Mouse (Mus musculus): ENCODE data around the gene Lrguk.
A peak's percentile ranks its signal among the peaks of the same experiment; 100 is the strongest.

Gene Lrguk

DNA sequence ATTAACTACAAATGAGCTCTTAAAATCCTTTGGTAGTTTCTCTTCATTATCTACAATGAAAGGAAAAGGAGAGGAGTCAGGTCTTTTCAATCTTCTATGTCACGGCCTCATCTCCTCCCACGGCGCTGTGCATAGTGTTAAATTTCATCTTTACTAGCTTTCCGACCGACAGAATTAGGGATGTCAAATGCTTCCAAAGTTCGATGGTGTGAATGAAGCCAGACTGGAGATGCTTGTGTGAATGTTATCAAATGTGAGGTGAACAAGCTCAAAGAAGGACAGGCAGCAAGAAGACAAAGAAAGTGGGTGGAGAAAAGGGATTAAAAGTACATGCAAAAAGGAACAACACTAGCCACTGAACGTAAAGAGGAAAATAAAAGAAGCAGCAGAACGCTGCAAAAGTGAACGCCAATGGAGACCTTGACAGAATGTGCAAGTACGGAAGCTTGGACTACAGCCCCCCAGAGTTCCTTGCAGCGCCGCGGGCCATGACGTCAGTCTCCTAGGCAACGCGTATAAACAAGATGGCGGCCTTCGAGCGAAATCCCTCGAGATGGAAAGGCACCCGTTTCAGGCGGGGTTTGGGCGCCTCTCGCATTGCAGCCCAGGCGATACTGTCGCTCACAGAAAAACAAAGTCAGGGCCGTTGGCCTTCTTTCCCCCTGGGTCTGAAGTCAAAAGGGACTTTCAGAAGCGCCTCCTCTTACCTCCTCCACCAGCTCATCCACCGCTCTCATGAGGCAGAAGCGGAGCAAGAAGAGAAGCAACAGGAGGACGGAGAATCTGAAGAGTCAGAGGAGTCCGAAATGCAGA is at the start of gene Lrguk:
TSS of gene Lrguk (plus strand) at position 516 of the 813 bp plus-strand sequence.
- peak; percentile 73 to 84 for DNase-seq (ENCODE audit: low spot score in 2 of 2)

DNA sequence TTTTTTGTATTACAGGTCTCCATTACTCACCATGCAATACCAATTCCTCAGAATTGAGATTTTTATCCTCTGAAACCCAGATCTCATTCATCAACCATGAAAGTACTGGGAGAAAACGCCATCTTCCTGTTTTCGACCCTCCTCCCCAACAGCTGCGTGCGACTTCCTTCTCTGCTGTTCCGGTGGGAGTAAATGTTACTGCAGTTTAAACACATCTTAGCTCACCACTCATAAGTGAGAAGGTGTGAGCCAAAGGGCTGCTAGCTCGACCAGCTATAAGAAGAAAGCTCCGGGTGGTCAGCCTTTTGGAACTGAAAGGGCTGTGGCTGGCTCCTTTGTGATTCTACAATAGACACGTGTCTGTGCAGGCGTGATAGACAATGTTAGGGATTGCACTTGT is 46.5 kb upstream of the Lrguk start:
- DNase-seq (ENCODE audit: low spot score in 2 of 2): no peak

DNA sequence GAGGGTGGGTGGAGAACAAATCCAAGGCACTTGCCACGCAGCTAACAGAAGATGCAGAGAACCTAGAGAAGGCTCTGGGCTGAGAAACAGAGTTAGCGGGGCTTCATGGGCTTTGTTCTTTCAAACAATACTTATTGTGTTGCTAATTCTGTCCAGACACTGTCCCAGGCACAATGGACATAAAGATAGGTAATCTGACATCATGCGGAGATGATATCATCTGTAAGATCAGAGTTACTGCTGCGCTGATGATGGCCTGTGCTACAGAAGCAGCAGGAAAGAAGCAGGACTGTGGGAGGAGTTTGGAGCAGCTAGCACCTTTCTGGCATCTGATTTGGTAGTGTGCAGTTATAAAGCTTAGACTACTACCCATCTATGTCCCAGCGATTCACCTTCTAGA is 42.1 kb upstream of the Lrguk start:
- no peak for DNase-seq (ENCODE audit: low spot score in 2 of 2)

DNA sequence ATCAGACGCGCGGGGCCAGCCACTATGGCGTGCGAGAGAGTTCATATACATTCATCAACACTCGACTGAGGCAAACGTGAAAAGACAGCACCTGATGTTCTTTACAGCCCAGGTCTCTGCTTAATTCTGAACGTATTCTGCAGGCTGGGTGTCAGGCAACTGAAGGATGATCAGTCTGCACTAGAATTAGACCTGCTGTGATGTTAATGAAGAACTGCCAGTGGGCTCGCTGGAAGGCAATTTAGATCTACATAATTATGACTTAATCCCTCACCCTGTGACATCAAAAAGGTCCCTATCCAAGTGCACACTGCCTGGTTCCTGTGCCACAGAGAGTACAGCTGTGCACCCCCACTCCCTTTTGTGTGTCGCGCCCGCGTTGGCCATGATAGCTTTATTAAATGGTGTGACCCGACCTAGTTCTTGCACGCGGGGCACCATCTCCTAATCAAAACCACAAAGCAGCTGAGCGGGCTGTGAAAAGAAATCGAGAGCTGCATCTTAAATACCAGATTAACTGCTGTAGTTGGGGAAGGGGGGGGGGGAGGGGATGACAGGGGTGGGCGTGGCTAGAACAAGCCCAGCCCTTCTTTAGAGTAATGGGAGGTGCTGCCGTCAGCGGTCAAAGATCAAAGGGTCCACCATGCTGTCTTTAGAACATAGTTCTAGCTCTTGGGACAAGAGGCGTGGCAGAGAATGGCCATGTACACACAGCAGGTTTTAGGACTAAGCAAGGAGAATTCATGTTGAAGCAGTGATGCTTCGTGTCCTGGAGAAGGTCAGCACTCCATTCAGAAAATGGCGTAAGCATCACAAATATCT is 36.8 kb upstream of the Lrguk start:
- DNase-seq (ENCODE audit: low spot score in 2 of 2): no peak

DNA sequence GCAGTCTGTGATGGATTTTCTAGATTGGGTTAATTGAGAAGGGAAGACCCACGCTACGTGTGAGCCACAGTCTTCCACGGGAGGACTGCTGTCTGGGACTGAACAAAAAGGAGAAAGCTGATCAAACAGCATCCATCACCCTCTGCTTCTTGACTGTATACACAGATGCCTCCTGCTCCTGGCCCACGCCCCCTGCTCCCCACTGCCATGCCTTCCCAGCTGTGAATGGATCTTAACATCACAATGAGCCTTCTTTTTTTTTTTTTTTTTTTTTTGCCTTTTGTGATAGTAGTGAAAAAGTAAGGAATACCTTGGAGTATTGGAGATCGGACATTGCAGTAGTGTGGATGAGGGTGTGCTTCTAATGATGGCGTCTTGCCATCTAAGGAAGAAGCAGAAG is 35.4 kb upstream of the Lrguk start:
- no peak for DNase-seq (ENCODE audit: low spot score in 2 of 2)

DNA sequence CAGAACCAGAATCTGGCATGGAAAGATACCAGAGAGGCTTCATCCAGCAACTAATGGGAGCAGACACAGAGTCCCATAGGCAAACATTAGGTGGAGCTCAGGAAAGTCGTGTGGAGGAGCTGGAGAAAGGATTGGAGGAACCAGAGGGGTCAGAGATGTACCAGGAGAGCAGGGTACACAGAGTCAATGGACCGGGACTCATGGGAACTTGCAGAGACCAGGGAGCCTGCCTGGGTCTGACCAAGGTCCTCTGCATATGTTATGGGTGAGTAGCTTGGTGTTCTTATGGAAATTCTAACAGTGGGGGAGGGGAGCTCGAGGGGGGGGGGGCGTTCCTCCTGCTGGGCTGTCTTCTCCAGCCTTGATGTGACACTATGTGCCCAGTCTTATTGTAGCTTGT is 30.7 kb upstream of the Lrguk start:
- no peak for DNase-seq (ENCODE audit: low spot score in 2 of 2)

DNA sequence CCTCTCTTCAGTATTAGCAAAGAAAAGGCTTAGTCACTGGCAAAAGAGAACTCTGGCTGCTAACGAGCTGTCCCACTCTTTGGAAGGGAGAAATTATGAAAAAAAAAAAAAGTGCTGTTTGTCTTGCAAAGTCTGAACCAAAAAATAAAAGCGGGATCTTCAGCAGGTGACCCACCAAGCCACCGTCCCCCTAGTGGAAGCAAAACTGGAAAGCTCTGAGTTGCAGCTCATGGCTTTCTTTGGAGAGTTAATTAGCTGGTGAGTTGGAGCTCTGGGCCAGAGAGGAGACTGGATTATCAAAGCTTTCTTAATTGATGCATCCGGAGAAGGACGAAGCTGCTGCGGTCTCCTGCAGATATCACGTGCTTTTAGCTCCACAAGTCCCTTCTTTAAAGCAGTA is 29.7 kb upstream of the Lrguk start:
- no peak for DNase-seq (ENCODE audit: low spot score in 2 of 2)

DNA sequence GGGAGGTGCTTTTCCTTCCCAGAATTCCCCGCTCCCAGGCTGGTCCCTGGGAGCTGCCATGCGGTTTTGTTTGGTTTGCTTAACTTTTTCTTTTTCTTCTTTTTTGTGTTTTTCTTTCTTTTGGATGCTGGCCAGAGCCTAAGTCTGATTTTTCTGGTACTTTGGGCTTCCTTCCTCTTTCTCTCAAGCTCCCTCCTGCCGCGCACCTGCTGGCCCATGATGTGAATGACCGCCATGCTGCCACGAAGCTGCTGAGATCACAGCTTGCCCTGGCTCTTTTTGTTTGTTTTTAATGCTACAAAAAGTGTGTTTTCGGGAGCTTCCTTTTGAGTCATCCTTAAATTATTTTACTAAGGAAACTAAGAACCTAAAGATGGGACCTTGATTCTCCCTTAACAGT is 28.6 kb upstream of the Lrguk start:
- no peak for DNase-seq (ENCODE audit: low spot score in 2 of 2)

DNA sequence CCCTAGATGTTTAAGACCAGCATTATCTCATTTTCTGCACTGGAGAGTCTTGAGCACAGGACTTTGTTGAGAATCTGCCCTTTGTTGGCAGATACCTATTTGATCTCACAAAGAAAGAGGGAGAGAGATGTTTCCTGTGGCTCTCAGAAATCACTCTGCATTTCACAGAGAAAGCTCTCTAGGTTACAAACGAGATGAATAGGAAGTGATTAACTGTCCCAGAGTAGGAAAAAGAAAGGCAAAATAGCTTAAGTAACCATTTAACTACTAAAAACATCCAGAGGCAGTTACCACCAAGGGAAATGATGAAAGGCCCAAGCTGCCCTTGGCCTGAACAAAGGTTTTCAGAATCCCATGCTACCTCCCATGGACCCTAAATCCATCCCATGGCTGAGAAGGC is 26.2 kb upstream of the Lrguk start:
- DNase-seq (ENCODE audit: low spot score in 2 of 2): no peak

DNA sequence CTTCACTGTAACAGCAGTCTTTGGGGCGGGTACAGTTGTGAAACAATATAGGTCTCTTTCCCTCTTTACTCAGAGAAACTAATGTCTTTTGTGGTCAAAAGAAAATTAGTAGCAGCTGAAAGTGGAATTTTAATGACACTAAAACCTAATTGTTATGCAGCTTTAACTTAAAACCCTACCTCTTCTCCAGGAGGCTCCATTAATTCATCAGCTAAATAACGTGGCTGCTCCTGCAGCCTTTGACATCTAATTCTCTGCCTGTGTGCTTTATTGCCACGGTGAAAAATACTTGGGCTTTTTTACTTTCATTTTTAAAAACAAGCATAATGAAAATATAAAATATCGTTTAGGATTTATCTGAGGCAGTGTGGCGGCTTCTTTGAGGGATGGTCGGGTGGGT is 15.8 kb upstream of the Lrguk start:
- DNase-seq (ENCODE audit: low spot score in 2 of 2): no peak

DNA sequence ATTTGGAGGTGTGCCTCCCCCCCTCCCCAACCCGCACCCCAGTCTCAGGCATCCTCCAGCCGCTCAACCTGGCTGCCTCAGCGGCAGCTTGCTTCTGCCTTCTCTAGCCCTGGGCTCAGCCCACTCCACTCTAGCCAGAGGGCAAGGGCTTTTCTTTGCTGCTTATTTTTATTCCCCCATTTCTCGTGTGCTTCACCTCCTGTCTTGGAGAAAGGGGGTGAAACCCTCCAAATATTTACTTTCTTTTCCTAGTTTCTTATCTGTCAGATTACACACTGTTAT is 439 bp downstream of the Lrguk start:
- DNase-seq (ENCODE audit: low spot score in 2 of 2): no peak

DNA sequence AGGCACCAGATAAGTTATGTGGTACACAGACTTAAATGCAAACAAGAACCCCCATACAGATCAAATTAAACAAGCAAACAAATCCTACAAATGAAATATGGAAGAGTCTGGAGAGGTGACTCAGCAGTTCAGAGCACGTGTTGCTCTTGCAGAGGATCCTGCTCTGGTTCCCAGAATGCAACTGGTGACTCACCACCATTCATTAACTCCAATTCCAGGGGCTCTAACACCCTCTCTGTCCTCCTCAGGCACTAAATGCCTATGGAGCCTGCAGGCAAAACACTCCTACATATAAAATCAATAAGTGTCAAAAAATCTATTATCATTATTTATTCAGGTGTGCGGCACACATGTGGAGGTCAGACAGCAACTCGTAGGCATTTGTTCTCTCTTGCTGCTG is 4.8 kb downstream of the Lrguk start:
- no peak for DNase-seq (ENCODE audit: low spot score in 2 of 2)

DNA sequence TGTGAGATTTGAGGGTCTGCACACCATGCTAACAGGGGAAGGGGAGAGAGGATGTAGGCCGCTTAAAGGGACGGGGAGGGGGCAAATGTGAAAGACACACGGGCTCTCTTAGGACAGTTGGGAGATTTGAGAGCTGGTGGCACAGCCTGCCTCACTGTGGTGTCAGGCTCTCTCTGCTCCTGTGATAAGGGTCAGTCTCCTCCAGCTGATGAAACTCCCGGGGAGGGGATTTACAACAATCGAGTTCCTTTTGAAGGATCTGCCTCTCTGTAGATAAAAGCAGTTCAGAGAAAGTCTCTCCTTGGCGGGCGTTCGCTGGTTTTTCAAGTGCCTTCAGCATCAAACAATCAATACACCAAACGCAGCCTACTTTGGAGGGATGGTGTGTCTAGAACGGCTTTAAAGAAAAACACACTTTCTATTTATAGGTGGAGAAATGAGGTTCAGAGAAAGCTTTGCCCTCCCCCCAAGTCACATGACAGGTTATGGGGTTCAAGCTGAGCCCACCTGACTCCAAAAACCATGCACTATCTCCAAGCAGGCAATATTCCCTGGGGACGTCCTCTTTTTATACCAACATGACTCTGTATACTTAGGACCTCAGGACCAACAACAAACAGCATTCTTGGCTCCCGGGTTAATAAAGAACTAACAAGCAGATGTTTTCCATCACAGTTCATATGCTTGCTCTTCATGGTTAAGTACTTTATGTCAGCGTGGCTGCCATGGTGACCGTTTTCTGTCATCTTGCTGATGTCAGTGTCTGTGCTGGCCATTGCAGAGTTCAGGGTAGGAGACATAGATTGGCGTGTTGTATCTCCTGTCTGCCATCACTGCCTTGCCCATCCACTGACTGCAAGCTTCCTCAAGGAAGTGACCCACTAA is 5.6 kb downstream of the Lrguk start:
- no peak for DNase-seq (ENCODE audit: low spot score in 2 of 2)

DNA sequence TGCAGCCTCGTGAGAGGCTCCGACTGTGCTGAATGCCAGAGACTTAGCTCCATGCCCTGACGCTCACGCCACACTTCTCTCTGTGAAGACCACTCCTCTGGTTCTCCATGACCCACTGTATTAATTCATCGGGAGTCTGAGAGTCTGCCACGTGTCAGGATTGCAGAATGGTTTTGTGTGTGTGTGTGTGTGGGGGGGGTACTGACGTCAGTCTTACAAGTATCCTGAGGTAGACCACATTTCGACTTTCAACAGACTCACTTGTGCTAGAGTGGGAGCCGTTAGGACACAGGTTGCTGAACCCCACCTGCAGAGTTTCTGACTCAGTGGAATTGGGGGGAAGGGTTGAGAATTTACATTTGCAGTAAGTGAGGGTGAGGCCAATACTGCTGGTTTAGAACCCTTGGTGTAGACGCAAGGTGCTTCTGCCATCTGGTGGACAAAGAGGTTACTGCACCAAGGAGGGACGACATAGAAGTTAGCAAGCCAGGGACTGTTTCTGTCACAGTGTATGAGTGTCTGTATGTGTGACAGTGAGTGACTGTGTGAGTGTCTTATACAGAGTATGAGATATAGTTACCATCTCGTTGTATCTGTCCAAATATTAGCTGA is 11.5 kb downstream of the Lrguk start:
- peak; percentile 70 to 89 for DNase-seq (ENCODE audit: low spot score in 2 of 2)

DNA sequence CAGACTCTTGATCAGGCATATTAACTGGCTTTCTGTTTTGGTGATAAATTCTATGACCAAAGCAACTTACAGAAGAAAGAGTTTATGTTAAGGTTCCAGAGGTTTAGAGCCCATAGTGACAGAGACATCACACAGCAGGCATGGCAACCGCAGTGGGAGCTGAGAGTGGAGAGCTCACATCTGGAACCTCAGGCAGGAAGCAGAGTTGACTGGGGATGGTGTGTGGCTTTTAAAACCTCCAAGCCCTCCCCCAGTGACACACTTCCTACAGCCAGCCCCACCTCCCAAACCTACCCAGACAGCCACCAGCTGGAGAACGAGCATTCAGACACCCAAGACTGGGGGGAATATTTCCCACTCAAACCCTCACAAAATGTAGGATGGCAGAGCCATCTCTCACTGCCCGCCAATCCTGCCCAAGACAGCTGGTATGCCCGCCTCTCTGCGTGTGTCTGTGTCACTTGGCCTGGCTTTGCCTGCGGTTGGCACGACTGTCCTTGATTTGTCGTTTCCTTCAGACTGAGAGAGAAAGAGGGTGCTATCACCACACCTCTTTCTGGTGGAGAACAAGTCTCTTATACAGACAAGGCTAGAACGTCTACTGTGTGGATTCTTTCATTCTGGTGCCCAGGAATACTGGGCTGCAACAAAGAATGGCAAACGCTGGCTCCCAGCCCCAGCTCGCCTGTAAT is 12.5 kb downstream of the Lrguk start:
- no peak for DNase-seq (ENCODE audit: low spot score in 2 of 2)

DNA sequence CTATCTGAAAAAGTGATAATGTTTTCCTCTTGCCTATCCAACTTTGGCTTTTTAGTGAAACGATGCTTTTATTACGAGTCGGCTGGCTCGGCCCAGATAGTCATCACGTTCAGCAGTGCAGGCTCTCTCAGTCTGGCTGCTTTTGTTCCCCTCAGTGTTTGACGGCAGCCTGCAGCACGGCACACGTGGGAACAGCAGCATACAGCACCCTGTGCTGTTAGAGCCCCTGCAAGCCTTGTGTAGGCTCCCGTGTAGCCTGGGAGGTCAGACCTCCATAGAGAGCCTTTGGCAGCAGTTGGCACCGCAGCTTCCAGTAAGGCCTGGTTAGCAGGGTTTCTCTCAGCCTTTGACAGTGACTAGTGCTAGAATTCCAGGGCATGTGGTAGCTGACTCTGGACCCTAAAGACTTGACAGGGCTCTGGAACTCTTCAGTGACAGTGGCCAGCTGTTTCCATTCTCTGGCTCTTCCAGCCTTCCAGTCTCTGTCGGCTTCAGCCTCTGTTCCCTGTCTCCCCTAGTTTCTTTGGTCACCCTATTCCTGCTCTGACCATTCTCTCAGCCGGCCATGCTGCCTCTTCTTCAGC is 15.1 kb downstream of the Lrguk start:
- no peak for DNase-seq (ENCODE audit: low spot score in 2 of 2)

DNA sequence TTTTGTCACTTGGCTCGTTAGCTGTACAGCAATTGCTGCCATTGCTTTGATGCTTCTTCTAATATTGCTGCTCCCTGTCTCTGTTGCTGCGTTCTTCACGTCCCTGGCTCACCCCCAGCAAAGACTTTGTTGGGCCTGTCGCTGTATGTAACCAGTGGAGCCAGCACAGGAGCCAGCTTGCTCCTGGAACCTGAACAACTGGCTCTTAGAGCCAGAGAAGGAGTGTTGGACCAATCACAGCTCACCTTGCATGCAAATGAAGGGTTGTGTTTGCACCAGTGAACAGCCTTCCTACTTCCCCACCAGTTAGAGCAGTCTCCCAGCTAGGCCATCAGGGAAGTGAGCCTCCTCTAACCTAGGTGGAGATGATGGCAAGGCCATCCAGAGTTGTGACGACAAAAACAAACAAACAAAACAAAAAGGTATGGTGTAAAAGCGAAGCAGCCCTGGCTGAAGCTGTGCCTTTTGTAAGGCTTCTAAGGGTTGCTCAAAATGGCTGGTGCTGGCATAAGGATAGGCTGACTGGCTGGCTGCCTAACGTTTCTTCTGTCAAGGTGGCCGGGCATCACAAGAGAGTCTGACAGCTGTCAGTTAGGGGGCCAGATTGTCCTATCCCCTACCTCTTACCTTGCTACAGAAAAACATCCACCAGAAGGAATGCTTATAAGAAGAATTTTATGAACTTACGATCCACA is 15.7 kb downstream of the Lrguk start:
- no peak for DNase-seq (ENCODE audit: low spot score in 2 of 2)

DNA sequence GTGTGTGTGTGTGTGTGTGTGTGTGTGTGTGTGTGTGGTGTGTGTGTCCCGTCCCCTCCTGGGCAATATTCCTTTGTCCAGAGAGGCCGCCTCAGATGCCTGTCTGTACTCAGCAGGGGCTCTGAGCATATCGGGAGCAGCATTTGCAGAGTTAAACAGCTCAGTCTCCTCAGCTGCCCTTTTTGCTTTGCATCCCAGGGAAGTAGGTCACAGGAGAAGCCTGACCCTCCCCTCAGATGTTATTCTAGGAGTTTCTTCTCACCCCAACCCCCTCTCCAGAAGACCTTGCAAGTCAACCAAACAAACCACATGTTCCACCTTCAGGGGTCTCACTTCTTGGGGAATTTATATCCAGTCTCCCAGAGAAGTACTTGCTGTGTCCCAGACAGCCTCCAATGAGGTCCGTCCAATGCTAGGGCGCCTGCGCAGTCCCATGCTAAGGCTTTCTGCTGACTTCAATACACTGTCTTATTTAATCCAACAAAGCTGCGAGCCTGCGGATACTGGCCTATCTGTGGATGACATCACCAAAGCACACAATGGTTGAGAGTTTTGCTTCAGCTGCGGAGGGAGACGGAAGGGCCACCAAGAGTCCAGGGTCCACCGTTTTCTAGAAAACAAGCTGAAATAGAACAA is 17.4 kb downstream of the Lrguk start:
- no peak for DNase-seq (ENCODE audit: low spot score in 2 of 2)

DNA sequence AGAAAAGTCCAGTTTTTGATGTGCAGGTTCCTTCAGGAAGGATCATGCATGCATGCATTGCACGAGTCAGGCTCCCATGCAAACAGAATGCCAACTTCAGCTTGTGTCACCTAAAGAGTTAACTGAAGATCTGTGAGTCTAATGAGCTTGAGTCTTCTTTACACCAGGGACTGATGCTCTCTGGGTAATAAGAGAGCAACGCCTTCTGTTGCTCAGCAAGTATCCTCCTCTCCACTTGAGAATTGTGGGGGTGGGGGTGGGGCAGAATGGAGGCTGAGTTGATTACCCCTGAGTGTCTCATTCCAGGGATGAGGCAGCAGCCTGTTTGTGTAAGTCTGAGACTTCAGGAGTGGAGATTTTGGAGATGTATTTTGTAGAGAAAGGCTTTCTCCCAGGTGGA is 20.2 kb downstream of the Lrguk start:
- no peak for DNase-seq (ENCODE audit: low spot score in 2 of 2)

DNA sequence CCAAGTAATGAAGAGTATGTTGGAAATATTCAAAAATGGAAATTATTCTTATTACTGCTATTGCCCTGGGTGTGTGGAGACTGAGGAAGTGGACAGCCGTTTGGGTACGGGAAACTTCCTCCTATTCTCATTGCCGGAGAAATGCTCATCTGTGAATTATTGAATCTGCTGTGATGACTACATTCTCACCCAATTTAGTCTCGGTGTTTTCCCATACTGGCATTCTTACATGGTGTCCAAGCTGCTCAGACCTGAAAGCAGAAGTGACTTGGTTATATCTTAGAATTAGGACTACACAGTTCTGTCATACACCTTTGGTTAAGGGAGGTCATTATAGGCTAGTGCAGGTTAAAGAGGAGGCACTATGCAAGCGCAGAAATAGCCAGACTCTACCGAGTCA is 30.5 kb downstream of the Lrguk start:
- no peak for DNase-seq (ENCODE audit: low spot score in 2 of 2)

Data from spleen, postnatal 4 days (tissue).